Mouse (Mus musculus) liver, embryonic 14.5 days (tissue): Measurements from ENCODE around the gene Ildr2. TPM values are rescaled to one million over a fixed set of nuclear protein-coding genes. Genes with fewer than 3 reads are reported as not detected.
A peak's percentile ranks its signal among the peaks of the same experiment; 100 is the strongest.

Experiments used
- ATAC-seq: fragments of 200-750 bp; cut with Nextera tagmentation; 2 replicates; pipeline ENCODE4 v1.8.0; 2017; ENCODE audit warnings: moderate number of reproducible peaks, mild to moderate bottlenecking, moderate library complexity; ENCODE audit not compliant: insufficient read depth
- DNase-seq, 3 experiments: peaks; one replicate each; pipeline ENCODE4 v3.0.0-alpha.2; 2012 to 2013; ENCODE audit warnings: low read depth in 3 of 3, low spot score in 3 of 3
- H3K27ac ChIP-seq: fragments of 300-500 bp; sonication (generic); 2 replicates; pipeline ENCODE4 v1.5.1; 2014; ENCODE audit warnings: moderate library complexity, mild to moderate bottlenecking, control low read depth, inconsistent platforms
- H3K27me3 ChIP-seq: fragments of 300-500 bp; sonication (generic); 2 replicates; pipeline ENCODE4 v1.6.1; 2014; ENCODE audit warnings: mild to moderate bottlenecking, low read length, moderate library complexity; ENCODE audit not compliant: control insufficient read depth, insufficient read depth
- H3K36me3 ChIP-seq: fragments of 300-500 bp; sonication (generic); replicated peaks from 2 replicates; pipeline ENCODE4 v1.6.1; 2014; ENCODE audit warnings: low read depth; ENCODE audit not compliant: control insufficient read depth, insufficient read depth
- H3K4me1 ChIP-seq, 2 experiments: fragments of 200-500 bp in 1 of 2; fragments of 300-500 bp in 1 of 2; sonication (generic) in 1 of 2; replicated peaks; 2 replicates each; pipeline ENCODE4 v1.6.1; 2012 to 2014; ENCODE audit warnings: antibody characterized with exemption in 1 of 2, inconsistent platforms in 1 of 2, low read length in 1 of 2; ENCODE audit not compliant: control insufficient read depth in 2 of 2, insufficient read depth in 2 of 2
- H3K4me2 ChIP-seq: fragments of 300-500 bp; sonication (generic); 2 replicates; pipeline ENCODE4 v1.6.1; 2014; ENCODE audit warnings: low read depth, mild to moderate bottlenecking, control low read depth, moderate library complexity
- H3K4me3 ChIP-seq, 2 experiments: fragments of 200-500 bp in 1 of 2; fragments of 300-500 bp in 1 of 2; sonication (generic) in 1 of 2; 2 replicates each; pipeline ENCODE4 v1.5.1; 2012 to 2014; ENCODE audit warnings: low read depth in 2 of 2, low read length in 2 of 2, mild to moderate bottlenecking in 2 of 2, control low read depth in 1 of 2, inconsistent platforms in 1 of 2, moderate library complexity in 1 of 2; ENCODE audit not compliant: insufficient read depth in 1 of 2
- H3K9ac ChIP-seq: fragments of 300-500 bp; sonication (generic); replicated peaks from 2 replicates; pipeline ENCODE4 v1.6.1; 2014; ENCODE audit warnings: mild to moderate bottlenecking, control low read depth, moderate library complexity
- H3K9me3 ChIP-seq: fragments of 300-500 bp; sonication (generic); 2 replicates; pipeline ENCODE4 v1.6.1; 2016; ENCODE audit warnings: low read length, mixed read lengths; ENCODE audit not compliant: control insufficient read depth
- CTCF ChIP-seq: IDR thresholded peaks from 2 replicates; pipeline ENCODE4 v1.5.1; 2016; ENCODE audit warnings: antibody characterized with exemption, low read depth, control low read depth
- EP300 ChIP-seq: IDR thresholded peaks from 2 replicates; pipeline ENCODE4 v1.6.1; 2016; ENCODE audit warnings: antibody characterized with exemption, low read depth
- WGBS: fragments of 180-500 bp; shearing (Covaris S2); extraction: QIAGEN DNeasy Blood & Tissue Kit; methylation state at CpG from one replicate; pipeline ENCODE4 v1.1.7; 2014; ENCODE audit not compliant: insufficient replicate concordance; 5-methylcytosine and 5-hydroxymethylcytosine counted together
- polyA plus RNA-seq, 2 experiments: library from polyadenylated mRNA; depleted of rRNA in 1 of 2; stranded (reverse) in 1 of 2; unstranded in 1 of 2; fragments of >200 nt; fragmentation: Nextera tagmentation in 1 of 2; extraction: Ambion mirVana in 1 of 2; gene quantifications; 2 replicates each; pipeline versions ENCODE4 v1.2.1 to v1.2.3; 2012 to 2014

Ildr2 gene
- polyA plus RNA-seq, 2 experiments: 0.03 TPM; not detected in 1

GRCm38 (mm10) chr1:166349751-166350150 lies 95.8 kb downstream of the Ildr2 start:
- H3K36me3 ChIP-seq: no peaks in the 10 kb centered on the region
- H3K27ac ChIP-seq: no peak overlapping the region
- H3K27me3 ChIP-seq: no peaks in the 10 kb centered on the region
- ATAC-seq (no peak), DNase-seq (no peak)
- WGBS: 66% methylated on average over 11 of the region's 11 CpGs
- H3K9me3 ChIP-seq: no peaks in the 10 kb centered on the region
- TF ChIP-seq CTCF: no peak
- TF ChIP-seq EP300: no peak
- H3K4me1 ChIP-seq: no peaks in the 10 kb centered on the region
- no peak overlapping the region for H3K4me2 ChIP-seq
- no peak overlapping the region for H3K9ac ChIP-seq
- H3K4me3 ChIP-seq: no peak overlapping the region

GRCm38 (mm10) chr1:166360157-166360855 lies 106.4 kb downstream of the Ildr2 start:
- H3K27me3 ChIP-seq: no peaks in the 10 kb centered on the region
- H3K9me3 ChIP-seq: no peaks in the 10 kb centered on the region
- H3K4me2 ChIP-seq: no peak overlapping the region
- TF ChIP-seq CTCF: peak; percentile 90
- no peak for TF ChIP-seq EP300
- 22% methylated on average over 14 of the region's 14 CpGs for WGBS
- no peak overlapping the region for H3K9ac ChIP-seq
- H3K27ac ChIP-seq: no peak overlapping the region
- no peak overlapping the region for H3K4me3 ChIP-seq
- no peaks in the 10 kb centered on the region for H3K4me1 ChIP-seq
- no peaks in the 10 kb centered on the region for H3K36me3 ChIP-seq
- ATAC-seq (peak; percentile 50; the same call in 1 of the 2 replicates), DNase-seq (no peak)

GRCm38 (mm10) chr1:166360896-166361295 lies 107.0 kb downstream of the Ildr2 start:
- no peaks in the 10 kb centered on the region for H3K27me3 ChIP-seq
- no peak overlapping the region for H3K27ac ChIP-seq
- H3K4me3 ChIP-seq: no peak overlapping the region
- no peak overlapping the region for H3K4me2 ChIP-seq
- no peak overlapping the region for H3K9ac ChIP-seq
- TF ChIP-seq CTCF (no peak), EP300 (no peak)
- no peaks in the 10 kb centered on the region for H3K4me1 ChIP-seq
- 58% methylated on average over 5 of the region's 5 CpGs for WGBS
- ATAC-seq: no peak
- no peak for DNase-seq
- no peaks in the 10 kb centered on the region for H3K36me3 ChIP-seq
- no peaks in the 10 kb centered on the region for H3K9me3 ChIP-seq

- Histone ChIP-seq H3K27ac (no peak overlapping the region), H3K4me2 (no peak overlapping the region), H3K36me3 (no peaks in the 10 kb centered on the region), H3K27me3 (no peaks in the 10 kb centered on the region), H3K4me3 (no peak overlapping the region), H3K4me1 (no peaks in the 10 kb centered on the region), H3K9ac (no peak overlapping the region), H3K9me3 (no peaks in the 10 kb centered on the region)
- 45% methylated on average over 3 of the region's 3 CpGs for WGBS
- ATAC-seq: no peak
- no peak for DNase-seq
- TF ChIP-seq CTCF (no peak), EP300 (no peak)
Observed at GRCm38 (mm10) chr1:166361842-166362241, 107.9 kb downstream of the Ildr2 start.

- ATAC-seq (no peak), DNase-seq (no peak)
- Histone ChIP-seq H3K4me3 (no peak overlapping the region), H3K4me2 (no peak overlapping the region), H3K27ac (no peak overlapping the region), H3K9ac (no peak overlapping the region), H3K4me1 (no peaks in the 10 kb centered on the region), H3K27me3 (no peaks in the 10 kb centered on the region), H3K9me3 (no peaks in the 10 kb centered on the region), H3K36me3 (no peaks in the 10 kb centered on the region)
- WGBS: 51% methylated on average over 3 of the region's 3 CpGs
- TF ChIP-seq EP300 (no peak), CTCF (no peak)
Observed at GRCm38 (mm10) chr1:166362659-166363058, 108.7 kb downstream of the Ildr2 start.
